Mouse (Mus musculus) layer of hippocampus, postnatal 36 days (tissue): ENCODE data around the gene Kif11. TPM values are rescaled to one million over a fixed set of nuclear protein-coding genes. Genes with fewer than 3 reads are reported as not detected.

Experiments
- DNase-seq, 2 experiments: peaks; one replicate each; pipeline ENCODE4 v3.0.0; 2022
- total RNA-seq, 2 experiments: library from RNA; stranded (reverse); gene quantifications; 2 replicates each; pipeline ENCODE4 v1.2.3; 2021

Gene Kif11
- total RNA-seq, 2 experiments from 2014 or later, result 1.3 to 1.4 TPM

DNA sequence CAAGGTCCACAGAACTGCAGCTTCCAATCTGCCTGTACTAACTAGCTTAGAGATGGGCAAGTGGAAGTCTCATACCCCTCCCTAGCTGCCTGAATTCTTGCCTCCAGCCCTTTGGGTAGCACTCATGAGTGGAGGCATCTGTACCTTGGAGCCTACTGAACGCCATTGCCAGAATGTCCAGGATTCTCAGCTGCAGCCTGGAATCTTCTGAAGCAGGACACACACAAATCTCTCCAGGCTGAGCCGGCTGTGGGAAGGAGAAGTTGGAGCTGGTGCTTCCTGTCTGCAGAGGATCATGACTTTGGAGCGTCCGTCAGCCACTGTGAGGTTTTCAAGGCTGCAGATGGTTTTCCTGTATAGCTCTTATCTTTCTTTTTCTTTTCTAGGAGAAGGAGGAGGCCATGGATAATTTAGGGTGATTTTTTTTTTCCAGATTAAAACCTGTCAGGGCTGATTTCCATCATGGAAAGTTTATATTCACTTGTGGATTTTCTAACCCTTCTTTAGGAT, 67.5 kb downstream of the Kif11 start:
- DNase-seq, result no peak

DNA sequence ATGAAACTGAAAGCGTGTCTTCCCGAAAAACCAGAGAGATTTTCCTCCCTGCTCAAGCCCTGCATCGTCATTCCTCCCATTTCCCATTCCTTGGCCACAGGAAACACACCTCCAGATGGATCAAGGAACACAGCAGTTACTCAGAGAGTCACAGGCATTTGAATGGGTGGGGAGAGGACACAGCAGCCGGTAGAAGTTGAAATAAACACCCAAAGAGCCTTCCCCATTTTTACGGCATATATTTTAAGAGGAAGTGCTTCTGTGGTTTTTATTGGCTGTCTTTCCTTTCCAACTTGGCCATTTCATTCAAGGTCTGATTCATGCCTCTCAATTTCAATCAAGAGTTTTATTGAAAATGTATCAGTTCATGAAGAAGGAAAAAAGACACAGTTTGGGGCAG, 72.0 kb downstream of the Kif11 start:
- no peak for DNase-seq

GRCm38 (mm10) chr19:37449246-37449645, 73.0 kb downstream of the Kif11 start:
- no peak for DNase-seq

DNA sequence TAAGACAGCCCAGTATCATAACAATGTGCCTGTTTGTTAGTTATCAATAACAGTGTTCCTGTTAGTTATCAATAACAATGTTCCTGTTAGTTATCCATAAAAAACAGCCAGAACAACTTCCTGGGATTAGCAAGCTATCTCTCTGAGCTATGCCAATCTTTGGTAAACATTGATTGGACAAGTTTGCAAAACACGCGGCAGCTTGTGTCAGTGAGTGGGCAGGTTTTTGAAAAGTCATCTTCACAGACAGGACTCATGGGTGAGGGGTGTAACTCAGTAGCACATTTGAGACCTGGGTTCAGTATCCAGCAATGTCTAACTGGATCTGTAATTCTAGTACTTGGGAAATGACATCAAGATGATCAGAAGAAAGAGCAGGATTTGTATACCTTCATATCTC, 79.3 kb downstream of the Kif11 start:
- DNase-seq, result no peak

DNA sequence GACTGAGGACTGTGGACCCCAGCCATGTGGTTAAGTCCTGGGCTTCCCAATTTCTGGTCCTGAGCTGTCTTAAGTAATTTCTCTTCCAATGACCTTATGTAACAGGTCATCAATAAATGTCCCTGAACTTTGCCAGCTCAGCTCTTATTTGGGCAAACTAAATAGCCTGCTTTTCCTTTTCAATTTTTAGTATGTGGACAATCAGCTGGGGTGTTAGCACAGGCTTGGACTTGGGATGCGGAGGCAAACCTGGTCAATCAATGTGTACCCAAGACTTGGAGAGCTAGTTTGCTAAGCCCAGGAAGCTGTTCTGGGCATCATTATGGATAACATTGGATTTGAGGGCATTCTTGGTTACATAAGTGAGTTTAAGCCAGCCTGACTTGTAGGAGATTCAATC, 79.8 kb downstream of the Kif11 start:
- no peak for DNase-seq

DNA sequence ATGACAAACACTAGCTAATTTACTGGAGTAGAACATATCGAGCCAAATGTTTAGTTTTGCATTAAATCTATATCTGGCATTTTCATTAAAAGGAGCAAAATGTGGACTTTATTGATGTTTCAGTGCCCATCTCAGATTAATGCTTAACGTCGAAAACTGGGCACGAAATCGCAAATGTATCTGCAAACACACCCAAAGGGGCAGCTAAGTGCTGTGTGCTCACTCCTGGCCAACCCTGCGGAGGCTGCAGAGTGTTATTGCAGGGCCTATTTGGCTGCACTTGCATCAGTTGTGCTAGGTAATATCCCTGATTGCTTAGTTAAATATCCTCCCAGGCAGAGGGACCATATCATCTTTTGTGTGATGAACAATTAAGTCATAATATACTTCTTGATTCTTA, 81.8 kb downstream of the Kif11 start:
- no peak for DNase-seq

DNA sequence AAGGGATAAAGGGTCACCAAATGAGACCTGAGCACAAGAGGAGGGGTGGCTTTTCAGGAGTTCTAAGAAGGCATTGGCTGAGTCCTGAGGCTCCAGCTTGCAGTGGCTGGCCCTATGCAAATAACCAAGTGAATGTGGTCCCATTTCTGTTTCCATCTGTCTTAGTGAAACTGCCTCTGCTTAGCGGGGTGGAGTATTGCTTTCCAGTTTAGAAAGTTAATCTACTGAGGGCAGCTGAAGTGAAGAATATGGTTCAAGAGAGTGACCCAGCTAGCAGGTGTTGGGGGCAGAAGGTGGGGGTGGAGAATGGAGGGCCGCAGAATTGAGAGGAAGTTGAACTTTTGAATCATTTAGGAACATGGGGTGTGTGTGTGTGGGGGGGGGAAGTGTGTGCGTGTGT, 90.2 kb downstream of the Kif11 start:
- DNase-seq, result no peak

- no peak for DNase-seq
Measured at GRCm38 (mm10) chr19:37466978-37467377, 90.8 kb downstream of the Kif11 start.

DNA sequence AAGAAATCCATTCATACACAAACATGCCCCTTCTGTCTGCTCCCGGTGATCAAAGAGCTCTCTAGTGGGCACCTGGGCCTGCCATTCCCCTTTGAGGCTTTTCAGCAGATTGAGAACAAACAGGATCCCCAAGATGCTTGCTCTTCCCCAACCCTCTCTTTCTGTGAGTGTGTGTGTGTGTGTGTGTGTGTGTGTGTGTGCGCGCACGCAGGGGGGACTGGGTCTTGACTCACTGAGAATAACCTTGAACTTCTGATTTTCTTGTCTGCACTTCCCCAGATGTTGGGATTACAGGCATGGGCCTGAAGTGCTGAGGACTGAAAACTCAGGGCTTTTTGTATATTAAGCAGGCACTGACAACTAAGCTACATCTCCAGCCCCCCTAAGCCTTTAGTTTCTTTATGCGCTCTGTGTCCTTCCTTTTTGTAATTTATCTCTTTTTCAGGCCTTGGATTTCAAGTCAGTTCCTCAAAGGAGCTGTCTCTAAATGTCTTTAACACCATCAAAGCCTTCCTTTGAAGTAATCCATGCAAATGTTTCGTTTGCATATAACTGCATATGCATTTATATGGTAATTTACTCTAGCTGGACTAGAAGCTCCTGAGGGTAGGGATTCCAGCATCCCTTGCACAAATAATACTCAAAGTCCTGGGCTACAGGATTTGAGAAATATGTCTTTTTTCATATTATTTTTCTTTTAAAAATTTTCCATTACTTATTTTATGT, 92.8 kb downstream of the Kif11 start:
- no peak for DNase-seq

Other genes with a start within 250 kb of the Kif11 start
- gene March5, start 168.9 kb upstream of the Kif11 start, total RNA-seq, result 10 to 100 TPM; 84.4 to 87.6 TPM
- 10 to 100 TPM; 73.2 to 80.7 TPM for gene Cpeb3, start 167.8 kb upstream of the Kif11 start, total RNA-seq
- gene Ide, start 38.6 kb upstream of the Kif11 start, total RNA-seq, result 10 to 100 TPM; 37.8 to 37.9 TPM
- gene Hhex, start 58.4 kb downstream of the Kif11 start, total RNA-seq, result 1 to 10 TPM; 1.1 to 1.2 TPM
- gene Exoc6, start 174.0 kb downstream of the Kif11 start, total RNA-seq, result 10 to 100 TPM; 48.1 to 52.3 TPM